Mouse (Mus musculus) lung, adult 2 months (tissue): Measurements from ENCODE around the gene Lhfpl3.

ENCODE experiments used
- CTCF ChIP-seq: fragments of 200-500 bp; IDR thresholded peaks from 2 replicates; pipeline ENCODE4 v1.5.1; 2011; ENCODE audit warnings: mild to moderate bottlenecking, low read length, control low read depth; ENCODE audit not compliant: insufficient read depth
- POLR2A ChIP-seq: fragments of 200-500 bp; IDR thresholded peaks from 2 replicates; pipeline ENCODE4 v1.6.1; 2011; ENCODE audit warnings: low read depth, mild to moderate bottlenecking, control low read depth, low read length, borderline replicate concordance; ENCODE audit errors: extremely low read depth

- no peak for TF ChIP-seq CTCF
- no peak for TF ChIP-seq POLR2A
Observed at GRCm38 (mm10) chr5:23249896-23250875, 504.3 kb downstream of the Lhfpl3 start.
